Mouse (Mus musculus) E14TG2a.4 (cell line): ENCODE results near the gene Gpr176.

Experiments
- CTCF ChIP-seq: conservative IDR thresholded peaks from 2 replicates; pipeline ENCODE4 v1.5.1; 2014; ENCODE audit warnings: low read length
- POU5F1 ChIP-seq: IDR thresholded peaks from 2 replicates; pipeline ENCODE4 v1.6.1; 2014; ENCODE audit warnings: low read length, borderline replicate concordance

- no peak for TF ChIP-seq CTCF
- no peak for TF ChIP-seq POU5F1
These were observed 51.4 kb downstream of the Gpr176 start for GRCm38 (mm10) chr2:118321804-118322203.
